Mouse (Mus musculus): ENCODE measurements around the gene Cdc25a. TPM values are rescaled to one million over a fixed set of nuclear protein-coding genes. Genes with fewer than 3 reads are reported as not detected.

Cdc25a gene
- 10.3 TPM for total RNA-seq (2023)

GRCm38 (mm10) chr9:109874797-109875691 is at the start of gene Cdc25a:
Cdc25a (plus strand) TSS chr9:109875579.

GRCm38 (mm10) chr9:109832391-109833087 is 42.8 kb upstream of the Cdc25a start, which contains the start of gene Nme6:
Nme6 (plus strand) TSS chr9:109832749.

DNA sequence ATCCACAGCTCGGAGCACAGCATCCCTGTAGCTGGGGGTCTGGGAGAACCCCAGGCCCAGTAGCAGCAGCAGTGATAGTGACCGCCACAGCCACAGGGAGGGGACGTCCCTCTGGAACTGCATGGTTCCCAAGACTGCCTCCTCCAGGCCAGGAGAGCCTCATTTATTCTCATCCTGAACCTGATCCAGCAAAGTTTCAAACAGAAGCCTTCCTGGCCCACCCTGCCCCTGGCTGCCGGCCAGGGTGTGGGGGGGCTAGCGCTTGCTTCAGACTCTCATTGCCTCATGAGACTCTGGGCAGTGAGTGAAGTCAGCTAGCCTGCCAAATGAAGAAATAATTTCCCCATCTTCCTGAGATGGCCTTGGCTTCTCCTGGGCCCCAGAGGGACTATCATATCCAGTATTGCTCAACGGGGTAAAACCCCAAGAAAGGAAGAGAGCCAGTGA is 26.0 kb upstream of the Cdc25a start, which contains the start of gene Camp:
Gene Camp (minus strand): TSS at position 306 of the 447 bp plus-strand sequence.

GRCm38 (mm10) chr9:109931257-109932171 is 56.1 kb downstream of the Cdc25a start, which contains the start of gene Map4:
Map4 (plus strand) TSS chr9:109931460.

Other genes starting within 250 kb of the Cdc25a start
- gene Fbxw24, start 249.5 kb upstream of the Cdc25a start, total RNA-seq (2023) = not detected
- gene Fbxw25, start 210.9 kb upstream of the Cdc25a start, total RNA-seq (2023) = not detected
- not detected for gene Fbxw18, start 172.9 kb upstream of the Cdc25a start, total RNA-seq (2023)
- gene Fbxw26, start 129.5 kb upstream of the Cdc25a start, total RNA-seq (2023) = not detected
- not detected for gene Fbxw27, start 84.9 kb upstream of the Cdc25a start, total RNA-seq (2023)
- gene Spink8, start 63.3 kb upstream of the Cdc25a start, total RNA-seq (2023) = not detected
- gene Nme6, start 42.8 kb upstream of the Cdc25a start, total RNA-seq (2023) = 5.2 TPM
- gene Camp, start 26.0 kb upstream of the Cdc25a start, total RNA-seq (2023) = 1.2 TPM
- 103 TPM for gene Map4, start 55.9 kb downstream of the Cdc25a start, total RNA-seq (2023)
- gene Smarcc1, start 242.1 kb downstream of the Cdc25a start, total RNA-seq (2023) = 54.6 TPM
- gene Dhx30, start 242.3 kb downstream of the Cdc25a start, total RNA-seq (2023) = 136 TPM

Data from CD8-positive naive resting alpha-beta T cell, adult 57 days (primary cell).